Mouse (Mus musculus) MEL (cell line): ENCODE measurements around the gene Mgll. TPM values are rescaled to one million over a fixed set of nuclear protein-coding genes. Genes with fewer than 3 reads are reported as not detected.

Experiments used
- DNase-seq: peaks from one replicate; pipeline ENCODE4 v3.0.0; 2011; ENCODE audit warnings: low read depth, low spot score
- H3K27ac ChIP-seq: 2 replicates; pipeline ENCODE4 v1.5.1; 2012; ENCODE audit warnings: low read depth, mild to moderate bottlenecking, control low read depth, low read length, moderate library complexity; ENCODE audit not compliant: control insufficient read depth
- H3K27me3 ChIP-seq, 2 experiments: fragments of 150-350 bp in 1 of 2; sonication (generic) in 1 of 2; 2 replicates each; pipeline ENCODE4 v1.6.1; 2012; ENCODE audit warnings: low read length in 2 of 2, mild to moderate bottlenecking in 2 of 2, improper control_type of control experiment in 1 of 2, moderate library complexity in 1 of 2; ENCODE audit not compliant: insufficient read depth in 2 of 2, control insufficient read depth in 1 of 2
- H3K36me3 ChIP-seq, 2 experiments: 2 replicates each; pipeline ENCODE4 v1.6.1; 2012 to 2014; ENCODE audit warnings: low read length in 2 of 2, improper control_type of control experiment in 1 of 2, inconsistent platforms in 1 of 2, mild to moderate bottlenecking in 1 of 2; ENCODE audit not compliant: insufficient read depth in 2 of 2, control insufficient read depth in 1 of 2
- H3K4me1 ChIP-seq, 2 experiments: fragments of 150-350 bp in 1 of 2; sonication (generic) in 1 of 2; 2 replicates each; pipeline ENCODE4 v1.6.1; 2012; ENCODE audit warnings: low read length in 2 of 2, improper control_type of control experiment in 1 of 2, mild to moderate bottlenecking in 1 of 2; ENCODE audit not compliant: insufficient read depth in 2 of 2, control insufficient read depth in 1 of 2
- H3K4me3 ChIP-seq, 2 experiments: fragments of 150-350 bp in 1 of 2; sonication (generic) in 1 of 2; 2 replicates each; pipeline ENCODE4 v1.5.1; 2012; ENCODE audit warnings: low read depth in 2 of 2, low read length in 2 of 2, mild to moderate bottlenecking in 2 of 2, moderate library complexity in 2 of 2, control low read depth in 1 of 2, improper control_type of control experiment in 1 of 2; ENCODE audit not compliant: control insufficient read depth in 1 of 2, insufficient read depth in 1 of 2
- H3K79me2 ChIP-seq: 2 replicates; pipeline ENCODE4 v1.6.1; 2012; ENCODE audit warnings: mild to moderate bottlenecking, low read length, moderate library complexity; ENCODE audit not compliant: control insufficient read depth, poor library complexity, insufficient read depth
- H3K9ac ChIP-seq: 2 replicates; pipeline ENCODE4 v1.6.1; 2012; ENCODE audit warnings: low read depth, mild to moderate bottlenecking, control low read depth, low read length, moderate library complexity; ENCODE audit not compliant: control insufficient read depth, poor library complexity, severe bottlenecking
- H3K9me3 ChIP-seq: fragments of 150-350 bp; sonication (generic); replicated peaks from 2 replicates; pipeline ENCODE4 v1.6.1; 2012; ENCODE audit warnings: mild to moderate bottlenecking, low read length, improper control_type of control experiment, moderate library complexity; ENCODE audit not compliant: insufficient read depth
- CTCF ChIP-seq, 3 experiments: IDR thresholded peaks in 2 of 3; conservative IDR thresholded peaks in 1 of 3; 2 replicates each; pipeline ENCODE4 v1.5.1; 2011 to 2012; ENCODE audit warnings: low read length in 3 of 3, low read depth in 2 of 3, mild to moderate bottlenecking in 2 of 3, improper control_type of control experiment in 1 of 3, inconsistent platforms in 1 of 3, mixed read lengths in 1 of 3, moderate library complexity in 1 of 3; ENCODE audit not compliant: control insufficient read depth in 1 of 3, insufficient read depth in 1 of 3, poor library complexity in 1 of 3, severe bottlenecking in 1 of 3
- ELF1 ChIP-seq: IDR thresholded peaks from 2 replicates; pipeline ENCODE4 v1.6.1; 2014; ENCODE audit warnings: low read depth, mild to moderate bottlenecking, inconsistent platforms, low read length, improper control_type of control experiment, moderate library complexity
- EP300 ChIP-seq, 2 experiments: IDR thresholded peaks; 2 replicates each; pipeline ENCODE4 v1.6.1; 2011; ENCODE audit warnings: improper control_type of control experiment in 2 of 2, low read length in 2 of 2, low read depth in 1 of 2, mild to moderate bottlenecking in 1 of 2
- GATA1 ChIP-seq: IDR thresholded peaks from 2 replicates; pipeline ENCODE4 v1.6.1; 2011; ENCODE audit warnings: low read depth, low read length, improper control_type of control experiment
- HCFC1 ChIP-seq: IDR thresholded peaks from 2 replicates; pipeline ENCODE4 v1.6.1; 2012; ENCODE audit warnings: low read depth, mild to moderate bottlenecking, inconsistent platforms, low read length, improper control_type of control experiment, moderate library complexity
- KAT2A ChIP-seq: conservative IDR thresholded peaks from 2 replicates; pipeline ENCODE4 v1.6.1; 2012; ENCODE audit warnings: low read depth, low read length, improper control_type of control experiment, inconsistent platforms
- MAFK ChIP-seq: IDR thresholded peaks from 2 replicates; pipeline ENCODE4 v1.6.1; 2011; ENCODE audit warnings: low read depth, mild to moderate bottlenecking, low read length, improper control_type of control experiment, borderline replicate concordance
- MAX ChIP-seq: IDR thresholded peaks from 2 replicates; pipeline ENCODE4 v1.6.1; 2011; ENCODE audit warnings: low read length, improper control_type of control experiment
- MXI1 ChIP-seq: IDR thresholded peaks from 2 replicates; pipeline ENCODE4 v1.6.1; 2011; ENCODE audit warnings: mild to moderate bottlenecking, low read depth, low read length, improper control_type of control experiment
- NRF1 ChIP-seq: IDR thresholded peaks from 2 replicates; pipeline ENCODE4 v1.6.1; 2014; ENCODE audit warnings: low read depth, mild to moderate bottlenecking, inconsistent platforms, low read length, improper control_type of control experiment, moderate library complexity; ENCODE audit not compliant: poor library complexity, insufficient read depth, severe bottlenecking
- POLR2A ChIP-seq, 2 experiments: IDR thresholded peaks; 2 replicates each; pipeline ENCODE4 v1.6.1; 2011 to 2012; ENCODE audit warnings: low read length in 2 of 2, mild to moderate bottlenecking in 2 of 2, control low read depth in 1 of 2, improper control_type of control experiment in 1 of 2, low read depth in 1 of 2, moderate library complexity in 1 of 2; ENCODE audit not compliant: control insufficient read depth in 1 of 2, insufficient read depth in 1 of 2, poor library complexity in 1 of 2
- POLR2AphosphoS2 ChIP-seq: IDR thresholded peaks from 2 replicates; pipeline ENCODE4 v1.6.1; 2011; ENCODE audit warnings: low read length, improper control_type of control experiment
- RAD21 ChIP-seq: IDR thresholded peaks from 2 replicates; pipeline ENCODE4 v1.6.1; 2011; ENCODE audit warnings: mild to moderate bottlenecking, low read depth, low read length, improper control_type of control experiment
- RCOR1 ChIP-seq: IDR thresholded peaks from 2 replicates; pipeline ENCODE4 v1.6.1; 2012; ENCODE audit warnings: low read depth, mild to moderate bottlenecking, inconsistent platforms, low read length, improper control_type of control experiment
- SMC3 ChIP-seq: IDR thresholded peaks from 2 replicates; pipeline ENCODE4 v1.6.1; 2011; ENCODE audit warnings: low read depth, low read length, improper control_type of control experiment
- TAL1 ChIP-seq: IDR thresholded peaks from 2 replicates; pipeline ENCODE4 v1.6.1; 2012; ENCODE audit warnings: mild to moderate bottlenecking, inconsistent platforms, low read length, moderate library complexity, mixed read lengths
- TBP ChIP-seq: IDR thresholded peaks from 2 replicates; pipeline ENCODE4 v1.8.0; 2011; ENCODE audit warnings: low read depth, low read length, improper control_type of control experiment
- USF1 ChIP-seq: IDR thresholded peaks from 2 replicates; pipeline ENCODE4 v1.6.1; 2014; ENCODE audit warnings: low read depth, mild to moderate bottlenecking, inconsistent platforms, low read length, improper control_type of control experiment, moderate library complexity
- USF2 ChIP-seq, 2 experiments: IDR thresholded peaks; 2 replicates each; pipeline ENCODE4 v1.6.1; 2011 to 2012; ENCODE audit warnings: improper control_type of control experiment in 2 of 2, low read length in 2 of 2, borderline replicate concordance in 1 of 2, inconsistent platforms in 1 of 2, low read depth in 1 of 2, mild to moderate bottlenecking in 1 of 2; ENCODE audit not compliant: insufficient read depth in 1 of 2
- ZC3H11A ChIP-seq: IDR thresholded peaks from 2 replicates; pipeline ENCODE4 v1.6.1; 2012; ENCODE audit warnings: low read depth, mild to moderate bottlenecking, inconsistent platforms, low read length, improper control_type of control experiment
- ZKSCAN1 ChIP-seq: IDR thresholded peaks from 2 replicates; pipeline ENCODE4 v1.6.1; 2012; ENCODE audit warnings: low read depth, mild to moderate bottlenecking, inconsistent platforms, low read length, improper control_type of control experiment, moderate library complexity
- ZMIZ1 ChIP-seq: IDR thresholded peaks from 2 replicates; pipeline ENCODE4 v1.6.1; 2012; ENCODE audit warnings: low read depth, mild to moderate bottlenecking, inconsistent platforms, low read length, improper control_type of control experiment, moderate library complexity
- ZNF384 ChIP-seq: IDR thresholded peaks from 2 replicates; pipeline ENCODE4 v1.6.1; 2012; ENCODE audit warnings: low read depth, mild to moderate bottlenecking, inconsistent platforms, low read length, improper control_type of control experiment
- polyA plus RNA-seq, 2 experiments: library from polyadenylated mRNA; stranded (reverse) in 1 of 2; unstranded in 1 of 2; fragments of >175 nt in 1 of 2; fragments of >200 nt in 1 of 2; gene quantifications; 2 replicates each; pipeline versions ENCODE4 v1.2.1 to v1.2.4; 2012; ENCODE audit warnings: low replicate concordance in 2 of 2, low read depth in 1 of 2; ENCODE audit not compliant: insufficient read length in 2 of 2, insufficient read depth in 1 of 2, missing spikeins in 1 of 2
- total RNA-seq: library from RNA; depleted of rRNA; stranded (reverse); fragments of 300-350 nt; gene quantifications from 2 replicates; pipeline ENCODE4 v1.2.3, GENCODE M21; 2012

The Mgll gene
- total and polyA plus RNA-seq, 3 experiments: not detected

GRCm38 (mm10) chr6:88721059-88721458 is 3.2 kb upstream of the Mgll start:
- H3K4me3 ChIP-seq: no peak overlapping the region
- no peaks in the 10 kb centered on the region for H3K36me3 ChIP-seq
- H3K27ac ChIP-seq: no peak overlapping the region
- H3K9me3 ChIP-seq: no peaks in the 10 kb centered on the region
- no peaks in the 10 kb centered on the region for H3K79me2 ChIP-seq
- H3K4me1 ChIP-seq: no peaks in the 10 kb centered on the region
- H3K27me3 ChIP-seq: peaks cover 4 to 5% of the 10 kb centered on the region in 2 experiments
- TF ChIP-seq ZKSCAN1 (no peak), ZNF384 (no peak), RAD21 (no peak), MXI1 (no peak), CTCF (IDR thresholded peaks at IDR 0.05 in 2 of 3, conservative IDR thresholded peaks at IDR 0.05 in 1 of 3; ENCODE audit: control insufficient read depth in 1 of 3, insufficient read depth in 1 of 3, low read depth in 2 of 3, low read length in 3 of 3, poor library complexity in 1 of 3, severe bottlenecking in 1 of 3) (no peak), HCFC1 (no peak), TBP (no peak), USF1 (no peak), MAFK (no peak), ELF1 (no peak), SMC3 (no peak), RCOR1 (no peak), MAX (no peak)
- no peak overlapping the region for H3K9ac ChIP-seq
- DNase-seq: no peak

DNA sequence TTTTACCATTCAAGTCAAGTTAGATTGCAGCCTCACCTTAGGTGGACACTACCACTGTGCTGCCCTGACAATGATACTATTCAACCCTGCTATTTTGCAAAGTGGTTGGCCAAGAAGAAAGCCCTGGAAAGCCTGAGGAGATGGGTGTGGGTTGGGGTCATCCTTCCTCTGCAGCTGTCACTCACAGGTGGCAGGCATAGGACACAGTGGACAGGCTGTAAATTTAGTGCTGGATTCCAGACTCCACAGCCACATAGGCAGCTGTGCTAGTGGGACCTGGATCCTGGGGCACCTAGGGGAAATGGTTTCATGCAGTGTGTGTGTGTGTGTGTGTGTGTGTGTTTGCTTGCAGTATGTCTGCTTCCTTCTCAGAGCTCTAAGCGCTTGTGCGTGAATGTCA is 1.3 kb upstream of the Mgll start:
- Histone ChIP-seq H3K4me1 (no peaks in the 10 kb centered on the region), H3K27ac (no peak overlapping the region), H3K9me3 (no peaks in the 10 kb centered on the region), H3K36me3 (no peaks in the 10 kb centered on the region), H3K79me2 (no peaks in the 10 kb centered on the region), H3K4me3 (no peak overlapping the region), H3K9ac (no peak overlapping the region), H3K27me3 (peaks cover 1 to 3% of the 10 kb centered on the region in 2 experiments)
- no peak for TF ChIP-seq KAT2A
- no peak for TF ChIP-seq USF2 (IDR thresholded peaks at IDR 0.05; ENCODE audit: borderline replicate concordance in 1 of 2, insufficient read depth in 1 of 2, low read depth in 1 of 2, low read length in 2 of 2)
- no peak for TF ChIP-seq SMC3
- no peak for TF ChIP-seq ZC3H11A
- no peak for TF ChIP-seq POLR2A (IDR thresholded peaks at IDR 0.05; ENCODE audit: control insufficient read depth in 1 of 2, insufficient read depth in 1 of 2, low read depth in 1 of 2, low read length in 2 of 2, poor library complexity in 1 of 2)
- no peak for TF ChIP-seq MAX
- TF ChIP-seq ZMIZ1: no peak
- no peak for TF ChIP-seq RAD21
- no peak for TF ChIP-seq POLR2AphosphoS2
- no peak for TF ChIP-seq RCOR1
- TF ChIP-seq GATA1: no peak
- TF ChIP-seq NRF1: no peak
- no peak for TF ChIP-seq EP300 (IDR thresholded peaks at IDR 0.05; ENCODE audit: low read depth in 1 of 2, low read length in 2 of 2)
- TF ChIP-seq ZNF384: no peak
- TF ChIP-seq ELF1: no peak
- no peak for TF ChIP-seq HCFC1
- no peak for TF ChIP-seq TAL1
- no peak for DNase-seq
